Mouse (Mus musculus) cerebellum, postnatal 36 days (tissue): ENCODE data around the gene Smyd4.
A peak's percentile ranks its signal among the peaks of the same experiment; 100 is the strongest.

Source experiments
- DNase-seq, 2 experiments: peaks; one replicate each; pipeline ENCODE4 v3.0.0; 2021 to 2022; ENCODE audit warnings: mixed read lengths in 2 of 2

Smyd4 gene

GRCm38 (mm10) chr11:75348199-75348889 is at the start of gene Smyd4, which contains the start of gene Rpa1:
Gene Smyd4 (plus strand): TSS chr11:75348433.
Gene Rpa1 (minus strand): TSS chr11:75348324.
- DNase-seq: peak; percentile 91 to 95

DNA sequence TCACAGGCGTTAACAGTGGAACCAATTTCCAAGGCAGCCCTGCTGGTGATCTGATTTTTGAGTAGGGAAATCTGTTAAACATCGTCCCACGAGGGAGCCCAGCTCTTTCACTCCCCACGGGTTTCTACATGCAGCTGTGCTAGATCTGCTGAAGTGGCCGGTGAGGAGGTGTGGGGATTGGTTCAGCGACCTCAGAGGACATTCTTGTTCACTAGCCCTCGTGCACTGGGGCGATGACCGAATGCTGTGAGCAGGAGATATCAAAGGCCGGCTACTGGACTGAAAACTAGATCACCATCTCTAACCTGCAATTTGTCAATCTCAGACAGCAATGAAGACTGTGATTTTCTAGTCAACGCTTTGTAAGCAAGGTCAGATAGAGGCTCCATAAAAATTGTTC is 49.7 kb upstream of the Smyd4 start:
- DNase-seq: no peak

- no peak for DNase-seq
Measured at GRCm38 (mm10) chr11:75299786-75300185, 48.4 kb upstream of the Smyd4 start.

- DNase-seq: no peak
Measured at GRCm38 (mm10) chr11:75300954-75301353, 47.3 kb upstream of the Smyd4 start.

DNA sequence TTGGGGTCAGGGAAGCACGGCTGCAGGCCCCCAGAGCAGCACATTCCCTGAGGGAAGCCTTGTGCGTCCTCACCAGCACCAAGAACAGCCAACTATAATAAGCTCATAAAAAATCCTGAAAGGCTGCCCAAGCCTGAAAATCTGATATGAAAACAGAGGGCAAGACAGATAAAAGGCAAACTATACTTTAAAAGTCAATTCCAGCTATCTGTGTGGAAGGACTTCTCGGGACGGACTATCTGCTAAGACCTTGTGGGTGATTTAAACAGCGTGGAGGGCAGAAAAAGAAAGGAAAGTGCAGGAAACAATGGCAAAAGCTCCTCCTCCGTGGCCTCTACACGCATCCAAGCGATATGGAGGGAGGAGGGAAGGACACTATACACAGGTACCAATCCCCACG is 43.4 kb upstream of the Smyd4 start:
- DNase-seq: no peak

DNA sequence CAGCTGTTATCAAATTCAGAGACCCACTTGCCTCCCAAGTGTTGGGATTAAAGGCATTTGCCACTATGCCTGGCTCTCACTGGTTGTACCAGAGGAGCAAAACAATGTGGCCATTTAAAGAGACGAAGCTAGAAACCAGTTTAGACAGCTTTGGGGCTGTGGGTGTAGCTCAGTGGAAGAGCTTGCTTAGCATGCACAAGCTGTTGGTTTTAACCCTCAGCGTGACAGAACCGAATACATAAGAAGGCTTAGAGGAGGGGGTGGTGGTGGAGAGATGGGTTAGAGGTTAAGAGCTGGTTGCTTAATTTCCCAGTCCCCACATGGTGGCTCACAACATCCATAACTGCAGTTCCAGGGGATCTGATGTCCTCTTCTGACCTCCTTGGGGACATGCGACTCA is 39.6 kb upstream of the Smyd4 start:
- DNase-seq: no peak

DNA sequence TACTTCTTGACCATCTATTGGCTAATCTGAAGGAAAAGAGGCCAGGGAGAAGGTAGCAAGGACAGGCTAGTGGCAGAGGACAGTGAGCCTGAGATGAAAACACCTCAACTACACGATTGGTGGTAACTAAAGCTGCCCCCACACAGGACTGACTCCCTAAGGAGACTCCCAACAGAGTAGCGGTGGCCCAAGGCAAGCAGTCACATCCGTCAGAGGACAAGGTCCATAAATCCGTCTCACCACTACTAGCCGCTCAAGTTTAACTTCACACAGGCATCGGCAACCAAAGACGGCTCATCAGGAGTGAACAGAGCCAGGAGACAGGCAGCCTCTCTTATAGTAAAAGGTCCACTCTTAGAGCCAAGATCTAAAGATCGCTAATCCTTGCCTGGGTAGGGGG is 37.4 kb upstream of the Smyd4 start:
- no peak for DNase-seq

DNA sequence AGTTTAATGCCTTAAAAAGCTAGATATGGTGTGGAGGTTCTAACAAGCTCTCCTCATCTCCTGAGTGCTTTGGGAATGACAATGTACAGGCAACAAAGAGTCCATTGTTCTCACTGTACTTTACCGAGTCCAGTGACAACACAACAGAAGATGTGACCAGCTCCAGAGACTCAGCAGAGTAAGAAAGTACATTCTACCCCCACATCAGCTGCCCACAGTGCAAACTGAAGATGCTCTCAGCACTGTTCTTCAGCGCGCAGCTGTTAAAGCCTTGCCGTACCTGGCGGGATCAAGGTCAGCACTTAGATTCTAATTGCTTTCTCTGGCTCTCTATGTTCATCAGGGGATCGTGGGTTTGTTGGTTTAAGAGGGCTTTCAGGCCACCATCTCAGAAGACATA is 36.5 kb upstream of the Smyd4 start:
- no peak for DNase-seq

- DNase-seq: no peak
Measured at GRCm38 (mm10) chr11:75313834-75314233, 34.4 kb upstream of the Smyd4 start.

DNA sequence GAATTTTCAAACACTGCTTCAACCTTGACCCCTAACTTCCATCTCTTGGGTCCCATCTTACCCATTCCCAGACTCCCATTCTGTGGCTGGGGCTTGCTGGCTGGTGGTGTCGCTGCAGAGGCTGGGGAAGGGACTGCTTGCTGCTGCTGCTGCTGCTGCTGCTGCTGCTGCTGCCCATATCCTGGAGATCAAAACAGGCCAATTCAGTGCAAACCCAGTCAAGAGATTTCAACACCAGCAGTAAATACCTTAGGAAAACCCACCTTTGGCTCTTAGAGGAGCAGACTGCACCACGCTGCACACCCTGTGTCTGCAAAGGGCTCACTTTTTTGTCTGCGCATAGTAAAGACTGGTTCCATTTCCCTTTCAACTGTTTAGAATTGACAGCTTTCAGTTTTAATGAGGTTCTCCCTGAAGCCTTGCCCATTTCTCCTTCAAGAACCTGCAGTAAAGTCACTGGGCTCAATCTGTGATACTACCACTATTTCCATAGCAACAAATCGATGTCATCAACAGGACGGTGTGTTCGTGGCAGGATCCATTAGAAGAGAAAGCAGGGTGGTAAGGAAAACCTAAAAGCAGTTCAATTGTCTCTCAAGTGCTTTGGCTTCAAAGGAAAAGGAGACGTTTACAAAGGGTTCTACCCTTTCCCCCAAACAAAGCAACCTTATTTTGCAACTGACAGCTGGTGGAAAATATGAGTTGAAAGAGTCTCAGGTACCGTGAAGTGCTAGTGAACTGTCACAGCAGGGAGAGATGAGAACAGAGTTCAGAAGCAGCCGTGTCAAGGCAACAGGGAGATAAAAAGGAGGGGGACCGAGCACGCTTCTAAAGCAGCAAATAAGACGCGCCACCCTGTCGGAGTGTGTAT is 29.6 kb upstream of the Smyd4 start:
- DNase-seq: no peak

- no peak for DNase-seq
Measured at GRCm38 (mm10) chr11:75319246-75319645, 29.0 kb upstream of the Smyd4 start.

GRCm38 (mm10) chr11:75323326-75323737 is 24.9 kb upstream of the Smyd4 start:
- DNase-seq: no peak

- DNase-seq: no peak
Measured at GRCm38 (mm10) chr11:75324433-75324832, 23.8 kb upstream of the Smyd4 start.

DNA sequence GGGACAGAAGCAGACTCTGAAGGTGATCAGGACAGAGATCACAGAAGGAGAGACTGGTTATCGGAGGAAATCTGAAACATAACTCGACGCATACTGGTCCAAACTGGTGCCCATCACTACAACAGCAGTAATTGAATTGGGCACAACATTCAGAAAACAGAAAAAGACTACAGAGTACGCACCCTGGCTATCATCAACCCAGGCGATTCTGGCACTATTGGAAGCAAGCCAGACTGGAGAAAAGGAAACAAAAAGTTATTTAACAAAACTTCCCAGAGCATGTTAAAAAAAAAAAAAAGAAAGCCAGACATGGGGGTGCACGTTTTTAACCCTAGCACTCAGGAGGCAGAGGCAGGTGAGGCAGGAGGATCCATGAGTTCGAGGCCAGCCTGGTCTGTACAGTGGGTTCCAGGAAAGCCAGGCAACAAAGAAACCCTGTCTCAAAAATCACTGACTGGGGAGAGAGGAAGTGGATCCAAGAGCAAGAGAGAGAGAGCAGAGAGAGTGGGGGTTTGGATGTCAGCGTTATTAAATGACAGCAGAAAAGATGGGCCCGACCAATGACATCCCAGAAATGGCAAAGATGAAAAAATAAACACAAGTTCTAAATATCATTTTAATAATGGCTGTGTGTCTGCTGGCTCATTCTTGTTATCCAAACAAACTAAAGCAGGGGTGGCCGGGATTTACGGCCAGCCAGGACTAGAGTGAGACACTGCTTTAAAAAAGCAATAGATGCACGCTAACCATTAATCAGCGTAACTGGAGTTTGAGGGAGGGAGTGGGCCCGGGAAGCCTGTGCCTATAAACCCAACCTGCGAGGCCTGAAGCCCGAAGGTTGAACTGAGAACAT is 22.9 kb upstream of the Smyd4 start:
- no peak for DNase-seq

- no peak for DNase-seq
Measured at GRCm38 (mm10) chr11:75325969-75326311, 22.3 kb upstream of the Smyd4 start.

DNA sequence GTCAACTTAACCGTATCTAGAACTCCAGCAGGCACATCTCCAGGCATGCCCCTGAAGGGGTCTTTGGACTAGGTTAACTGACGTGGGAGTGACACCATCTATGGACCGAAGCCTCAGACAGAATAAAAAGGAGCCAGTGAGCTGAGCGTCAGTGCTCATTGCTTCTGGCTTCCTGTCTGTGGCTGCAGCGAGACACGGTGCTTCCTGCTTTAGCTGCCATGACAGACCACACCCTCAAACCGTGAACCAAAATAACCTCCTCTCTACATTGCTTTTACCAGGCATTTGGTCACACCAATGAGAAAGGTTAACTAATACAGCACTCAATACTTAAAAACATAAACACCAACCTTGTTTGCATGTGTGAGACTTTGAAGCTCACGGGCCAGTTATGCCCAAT is 11.6 kb upstream of the Smyd4 start:
- no peak for DNase-seq

GRCm38 (mm10) chr11:75337246-75337645 is 11.0 kb upstream of the Smyd4 start:
- DNase-seq: no peak

GRCm38 (mm10) chr11:75340076-75340475 is 8.2 kb upstream of the Smyd4 start:
- DNase-seq: no peak

GRCm38 (mm10) chr11:75340698-75341345 is 7.4 kb upstream of the Smyd4 start:
- DNase-seq: no peak

DNA sequence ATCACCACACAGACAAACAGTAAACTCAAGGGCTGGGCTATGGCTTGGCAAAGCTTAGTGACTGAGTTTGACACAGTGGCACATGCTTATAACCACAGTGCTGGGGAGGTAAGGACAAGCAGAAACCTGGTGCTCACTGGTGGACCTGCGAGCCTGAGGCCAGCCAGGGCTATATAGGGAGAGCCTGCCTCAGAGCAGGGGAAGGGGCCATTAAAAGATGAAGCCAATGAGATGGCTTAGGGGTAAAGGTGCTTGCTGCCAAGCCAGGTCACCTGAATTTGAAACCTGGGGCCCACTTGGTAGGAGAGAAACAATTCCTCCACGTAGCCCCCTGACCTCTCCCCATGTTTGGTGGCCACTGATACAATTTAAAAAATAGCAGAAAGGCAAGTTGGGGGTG is 5.1 kb upstream of the Smyd4 start:
- no peak for DNase-seq

GRCm38 (mm10) chr11:75344163-75344562 is 4.1 kb upstream of the Smyd4 start:
- DNase-seq: no peak

DNA sequence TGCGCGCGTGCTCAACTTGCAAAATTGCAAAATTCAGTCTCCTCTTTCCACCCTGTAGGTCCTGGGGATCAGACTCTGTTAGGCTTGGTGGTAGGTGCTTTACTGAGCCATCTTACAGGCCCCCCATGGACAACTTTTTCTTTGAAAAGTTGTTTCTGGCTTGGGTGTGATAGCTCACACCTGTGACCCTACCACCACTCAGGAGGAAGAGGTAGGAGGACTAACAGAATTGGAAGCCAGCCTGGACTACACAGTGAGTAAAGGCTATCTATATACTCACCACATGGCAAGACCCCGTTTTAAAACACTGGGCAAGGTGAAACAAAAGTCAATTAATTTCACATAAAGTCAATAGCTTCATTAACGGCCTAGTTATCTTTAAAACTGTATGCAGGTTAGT is 3.5 kb upstream of the Smyd4 start:
- no peak for DNase-seq
